Mouse (Mus musculus) layer of hippocampus, adult 8-10 months (tissue): Measurements from ENCODE around the gene Zfp428. TPM values are rescaled to one million over a fixed set of nuclear protein-coding genes. Genes with fewer than 3 reads are reported as not detected.

Experiments used
- DNase-seq, 2 experiments: peaks; one replicate each; pipeline ENCODE4 v3.0.0; 2022; ENCODE audit warnings: low spot score in 2 of 2
- total RNA-seq, 4 experiments: library from RNA; stranded (reverse); gene quantifications; 2 replicates each; pipeline ENCODE4 v1.2.4; 2022

Zfp428 gene
- total RNA-seq, 4 experiments from 2014 or later = 29.7 to 38.9 (median 34.5) TPM

- peak; percentile 99 for DNase-seq
Measured at GRCm38 (mm10) chr7:24546634-24547389, 40.0 kb downstream of the Zfp428 start.

- no peak for DNase-seq
Measured at GRCm38 (mm10) chr7:24547534-24548036, 40.8 kb downstream of the Zfp428 start.

GRCm38 (mm10) chr7:24551985-24552759 lies 45.4 kb downstream of the Zfp428 start:
- DNase-seq = no peak

GRCm38 (mm10) chr7:24555786-24556185 lies 49.0 kb downstream of the Zfp428 start:
- no peak for DNase-seq

GRCm38 (mm10) chr7:24561450-24561849 lies 54.6 kb downstream of the Zfp428 start:
- DNase-seq = no peak

- no peak for DNase-seq
Measured at GRCm38 (mm10) chr7:24563191-24563836, 56.5 kb downstream of the Zfp428 start.

- DNase-seq = no peak
Measured at GRCm38 (mm10) chr7:24563837-24564206, 57.0 kb downstream of the Zfp428 start.

GRCm38 (mm10) chr7:24564607-24565265 lies 57.9 kb downstream of the Zfp428 start:
- peak in 1 of 2 experiments; percentile 71 for DNase-seq

Other genes starting within 250 kb of the Zfp428 start
- gene Zfp93, start 236.6 kb upstream of the Zfp428 start, total RNA-seq = 10 to 100 TPM; 12.4 to 20.1 (median 13.8) TPM
- gene Zfp61, start 205.8 kb upstream of the Zfp428 start, total RNA-seq = 10 to 100 TPM; 19.3 to 30.5 (median 24.7) TPM
- 10 to 100 TPM; 14.4 to 18.3 (median 15.6) TPM for gene Zfp94, start 190.3 kb upstream of the Zfp428 start, total RNA-seq
- gene Tescl, start 173.1 kb upstream of the Zfp428 start, total RNA-seq = not detected
- gene Lypd5, start 157.8 kb upstream of the Zfp428 start, total RNA-seq = not detected
- 1 to 10 TPM in 1 of 4 experiments, under 1 TPM in 2, not detected in 1; 0.27 to 1.2 (median 0.90) TPM for gene Kcnn4, start 136.7 kb upstream of the Zfp428 start, total RNA-seq
- gene Smg9, start 107.4 kb upstream of the Zfp428 start, total RNA-seq = 10 to 100 TPM; 33.8 to 49.8 (median 44.0) TPM
- gene Irgc1, start 54.7 kb upstream of the Zfp428 start, total RNA-seq = not detected
- 1 to 10 TPM in 3 of 4 experiments, under 1 TPM in 1; 0.87 to 8.3 (median 2.7) TPM for gene Plaur, start 44.5 kb upstream of the Zfp428 start, total RNA-seq
- 100 to 1,000 TPM; 123 to 166 (median 143) TPM for gene Cadm4, start 25.0 kb upstream of the Zfp428 start, total RNA-seq
- gene AC161166.1, start 5.4 kb downstream of the Zfp428 start, total RNA-seq = not detected
- gene Irgq, start 23.7 kb downstream of the Zfp428 start, total RNA-seq = 10 to 100 TPM; 53.6 to 65.2 (median 60.0) TPM
- gene Pinlyp, start 39.1 kb downstream of the Zfp428 start, total RNA-seq = under 1 TPM in 1 of 4 experiments, not detected in 3; 0.41 TPM
- gene Xrcc1, start 39.3 kb downstream of the Zfp428 start, total RNA-seq = 10 to 100 TPM; 32.9 to 44.7 (median 41.3) TPM
- 10 to 100 TPM; 10.9 to 15.8 (median 12.3) TPM for gene Ethe1, start 80.5 kb downstream of the Zfp428 start, total RNA-seq
- 1 to 10 TPM; 4.0 to 5.2 (median 4.9) TPM for gene Zfp575, start 80.6 kb downstream of the Zfp428 start, total RNA-seq
- gene Phldb3, start 103.8 kb downstream of the Zfp428 start, total RNA-seq = under 1 TPM; 0.27 to 0.73 (median 0.35) TPM
- gene Lypd3, start 129.5 kb downstream of the Zfp428 start, total RNA-seq = 1 to 10 TPM in 1 of 4 experiments, under 1 TPM in 3; 0.19 to 1.1 (median 0.34) TPM
- not detected for gene Tex101, start 169.7 kb downstream of the Zfp428 start, total RNA-seq
- not detected for gene BC049730, start 202.2 kb downstream of the Zfp428 start, total RNA-seq
- gene Gm4763, start 219.9 kb downstream of the Zfp428 start, total RNA-seq = not detected